Mouse (Mus musculus) heart, embryonic 16.5 days (tissue): ENCODE data around the gene 2010109A12Rik. TPM values are rescaled to one million over a fixed set of nuclear protein-coding genes. Genes with fewer than 3 reads are reported as not detected.
A peak's percentile ranks its signal among the peaks of the same experiment; 100 is the strongest.

Source experiments
- ATAC-seq: fragments of 200-750 bp; cut with Nextera tagmentation; replicated peaks from 2 replicates; pipeline ENCODE4 v1.8.0; 2017; ENCODE audit warnings: moderate number of reproducible peaks; ENCODE audit not compliant: insufficient read depth, low FRiP score; ENCODE audit errors: extremely low read depth
- H3K27ac ChIP-seq: fragments of 300-500 bp; sonication (generic); 2 replicates; pipeline ENCODE4 v1.5.1; 2014; ENCODE audit warnings: mild to moderate bottlenecking, low read length, control low read depth, moderate library complexity
- H3K27me3 ChIP-seq: fragments of 300-500 bp; sonication (generic); 2 replicates; pipeline ENCODE4 v1.6.1; 2014; ENCODE audit warnings: low read length, mixed read lengths; ENCODE audit not compliant: control insufficient read depth, insufficient read depth
- H3K36me3 ChIP-seq: fragments of 300-500 bp; sonication (generic); 2 replicates; pipeline ENCODE4 v1.6.1; 2014; ENCODE audit not compliant: control insufficient read depth, insufficient read depth
- H3K4me1 ChIP-seq: fragments of 300-500 bp; sonication (generic); 2 replicates; pipeline ENCODE4 v1.6.1; 2014; ENCODE audit warnings: low read length, mixed read lengths; ENCODE audit not compliant: control insufficient read depth, insufficient read depth
- H3K4me2 ChIP-seq: fragments of 300-500 bp; sonication (generic); 2 replicates; pipeline ENCODE4 v1.6.1; 2014; ENCODE audit warnings: low read depth, mild to moderate bottlenecking, control low read depth, low read length
- H3K4me3 ChIP-seq: fragments of 300-500 bp; sonication (generic); 2 replicates; pipeline ENCODE4 v1.5.1; 2014; ENCODE audit warnings: mild to moderate bottlenecking, control low read depth, low read length
- H3K9ac ChIP-seq: fragments of 300-500 bp; sonication (generic); 2 replicates; pipeline ENCODE4 v1.6.1; 2014; ENCODE audit warnings: low read length, control low read depth
- H3K9me3 ChIP-seq: fragments of 300-500 bp; sonication (generic); replicated peaks from 2 replicates; pipeline ENCODE4 v1.6.1; 2016; ENCODE audit warnings: low read length; ENCODE audit not compliant: control insufficient read depth
- WGBS: fragments of 180-500 bp; shearing (Covaris S2); extraction: QIAGEN DNeasy Blood & Tissue Kit; methylation state at CpG from one replicate; pipeline ENCODE4 v1.1.7; 2014; 5-methylcytosine and 5-hydroxymethylcytosine counted together
- polyA plus RNA-seq: library from polyadenylated mRNA; unstranded; fragments of >200 nt; fragmentation: Nextera tagmentation; extraction: Ambion mirVana; gene quantifications from 2 replicates; pipeline ENCODE4 v1.2.1, GENCODE M21; 2015

2010109A12Rik gene
- polyA plus RNA-seq, result 1.4 and 2.0 TPM in 2 replicates

- H3K4me2 ChIP-seq, result peak within 1 kb of the TSS; percentile 92
Measured at GRCm38 (mm10) chr5:93206109-93207005, at the start of gene 2010109A12Rik, which contains the start of gene Ccni. TSS of gene 2010109A12Rik (plus strand) at chr5:93206518. TSS of gene Ccni (minus strand) at chr5:93206495.

GRCm38 (mm10) chr5:93163541-93163940 is 42.8 kb upstream of the 2010109A12Rik start:
- no peaks in the 10 kb centered on the region for H3K9me3 ChIP-seq
- no peak overlapping the region for H3K4me3 ChIP-seq
- H3K4me2 ChIP-seq, result no peak overlapping the region
- WGBS, result 87% methylated on average over 3 of the region's 3 CpGs
- no peaks in the 10 kb centered on the region for H3K4me1 ChIP-seq
- peaks cover 52% of the 10 kb centered on the region for H3K36me3 ChIP-seq
- no peak overlapping the region for H3K9ac ChIP-seq
- no peak overlapping the region for H3K27ac ChIP-seq
- no peak for ATAC-seq
- H3K27me3 ChIP-seq, result no peaks in the 10 kb centered on the region

More at GRCm38 (mm10) chr5:93206109-93207005, at the start of gene 2010109A12Rik, which contains the start of gene Ccni:
- H3K9me3 ChIP-seq, result no peaks in the 10 kb centered on the region
- H3K36me3 ChIP-seq, result peaks cover 5% of the 10 kb centered on the region; the same call in 1 of the 2 replicates
- peak; percentile 95 for ATAC-seq
- under 1% methylated on average over 79 of the region's 79 CpGs for WGBS
- H3K4me1 ChIP-seq, result peaks cover 16% of the 10 kb centered on the region
- peak within 1 kb of the TSS; percentile 96 for H3K4me3 ChIP-seq
- H3K9ac ChIP-seq, result peak within 1 kb of the TSS; percentile 98
- H3K27me3 ChIP-seq, result no peaks in the 10 kb centered on the region
- H3K27ac ChIP-seq, result peak within 1 kb of the TSS; percentile 91

GRCm38 (mm10) chr5:93167919-93168516 is 38.3 kb upstream of the 2010109A12Rik start:
- WGBS, result 93% methylated on average over 11 of the region's 11 CpGs
- no peak for ATAC-seq
- no peaks in the 10 kb centered on the region for H3K9me3 ChIP-seq
- peaks cover 9% of the 10 kb centered on the region for H3K4me1 ChIP-seq
- no peak overlapping the region for H3K4me3 ChIP-seq
- no peak overlapping the region for H3K4me2 ChIP-seq
- no peak overlapping the region for H3K27ac ChIP-seq
- no peak overlapping the region for H3K9ac ChIP-seq
- no peaks in the 10 kb centered on the region for H3K27me3 ChIP-seq
- peaks cover 48% of the 10 kb centered on the region for H3K36me3 ChIP-seq

- Histone ChIP-seq H3K9me3 (no peaks in the 10 kb centered on the region), H3K27me3 (no peaks in the 10 kb centered on the region), H3K4me1 (peaks cover 9% of the 10 kb centered on the region), H3K4me2 (no peak overlapping the region), H3K36me3 (peaks cover 48% of the 10 kb centered on the region), H3K9ac (no peak overlapping the region), H3K27ac (no peak overlapping the region), H3K4me3 (no peak overlapping the region)
- no peak for ATAC-seq
- WGBS, result 87% methylated on average over 6 of the region's 6 CpGs
Measured at GRCm38 (mm10) chr5:93168654-93169053, 37.7 kb upstream of the 2010109A12Rik start.

GRCm38 (mm10) chr5:93171420-93171819 is 34.9 kb upstream of the 2010109A12Rik start:
- 93% methylated on average over 15 of the region's 15 CpGs for WGBS
- no peaks in the 10 kb centered on the region for H3K27me3 ChIP-seq
- no peak overlapping the region for H3K4me2 ChIP-seq
- no peaks in the 10 kb centered on the region for H3K9me3 ChIP-seq
- H3K36me3 ChIP-seq, result peaks cover 33% of the 10 kb centered on the region
- no peak overlapping the region for H3K4me3 ChIP-seq
- no peak for ATAC-seq
- no peak overlapping the region for H3K9ac ChIP-seq
- H3K27ac ChIP-seq, result no peak overlapping the region
- H3K4me1 ChIP-seq, result peaks cover 9% of the 10 kb centered on the region

- H3K4me1 ChIP-seq, result peaks cover 9% of the 10 kb centered on the region
- H3K36me3 ChIP-seq, result peaks cover 28% of the 10 kb centered on the region
- H3K27ac ChIP-seq, result no peak overlapping the region
- no peaks in the 10 kb centered on the region for H3K9me3 ChIP-seq
- peak; percentile 37; the same call in 1 of the 2 replicates for ATAC-seq
- no peak overlapping the region for H3K4me2 ChIP-seq
- H3K4me3 ChIP-seq, result no peak overlapping the region
- H3K27me3 ChIP-seq, result no peaks in the 10 kb centered on the region
- H3K9ac ChIP-seq, result no peak overlapping the region
- WGBS, result 37% methylated on average over 6 of the region's 6 CpGs
Measured at GRCm38 (mm10) chr5:93172536-93172935, 33.8 kb upstream of the 2010109A12Rik start.

GRCm38 (mm10) chr5:93174675-93175074 is 31.6 kb upstream of the 2010109A12Rik start:
- H3K27me3 ChIP-seq, result no peaks in the 10 kb centered on the region
- H3K36me3 ChIP-seq, result peaks cover 21% of the 10 kb centered on the region
- H3K4me2 ChIP-seq, result no peak overlapping the region
- no peak overlapping the region for H3K27ac ChIP-seq
- 82% methylated on average over 6 of the region's 6 CpGs for WGBS
- H3K9ac ChIP-seq, result no peak overlapping the region
- ATAC-seq, result no peak
- no peaks in the 10 kb centered on the region for H3K9me3 ChIP-seq
- H3K4me1 ChIP-seq, result peaks cover 9% of the 10 kb centered on the region
- no peak overlapping the region for H3K4me3 ChIP-seq

- Histone ChIP-seq H3K36me3 (peaks cover 14% of the 10 kb centered on the region), H3K4me1 (no peaks in the 10 kb centered on the region), H3K27me3 (no peaks in the 10 kb centered on the region), H3K27ac (no peak overlapping the region), H3K9ac (no peak overlapping the region), H3K9me3 (no peaks in the 10 kb centered on the region), H3K4me3 (no peak overlapping the region), H3K4me2 (no peak overlapping the region)
- ATAC-seq, result no peak
- WGBS, result 74% methylated on average over 6 of the region's 6 CpGs
Measured at GRCm38 (mm10) chr5:93178616-93179015, 27.7 kb upstream of the 2010109A12Rik start.

- no peak overlapping the region for H3K4me3 ChIP-seq
- no peak for ATAC-seq
- H3K36me3 ChIP-seq, result peaks cover 17% of the 10 kb centered on the region
- H3K27ac ChIP-seq, result no peak overlapping the region
- WGBS, result 50% methylated on average over 2 of the region's 2 CpGs
- H3K4me1 ChIP-seq, result no peaks in the 10 kb centered on the region
- no peaks in the 10 kb centered on the region for H3K27me3 ChIP-seq
- H3K4me2 ChIP-seq, result no peak overlapping the region
- H3K9me3 ChIP-seq, result no peaks in the 10 kb centered on the region
- H3K9ac ChIP-seq, result no peak overlapping the region
Measured at GRCm38 (mm10) chr5:93180252-93180651, 26.1 kb upstream of the 2010109A12Rik start.
